Mouse (Mus musculus) liver (tissue): Measurements from ENCODE around the gene Ube4b.

Experiments used
- DNase-seq: peaks from one replicate; pipeline ENCODE4 v3.0.0-alpha.2; 2020; ENCODE audit warnings: mixed read lengths

The Ube4b gene

GRCm38 (mm10) chr4:149334881-149335280 lies 91.7 kb downstream of the Ube4b start:
- no peak for DNase-seq

- DNase-seq: no peak
These were observed 93.8 kb downstream of the Ube4b start for GRCm38 (mm10) chr4:149332726-149333125.

GRCm38 (mm10) chr4:149330495-149330894 lies 96.1 kb downstream of the Ube4b start:
- DNase-seq: no peak

GRCm38 (mm10) chr4:149328735-149329134 lies 97.8 kb downstream of the Ube4b start:
- DNase-seq: no peak

- DNase-seq: no peak
These were observed 99.3 kb downstream of the Ube4b start for GRCm38 (mm10) chr4:149327281-149327680.

- no peak for DNase-seq
These were observed 101.0 kb downstream of the Ube4b start for GRCm38 (mm10) chr4:149325411-149326162.

- no peak for DNase-seq
These were observed 102.8 kb downstream of the Ube4b start for GRCm38 (mm10) chr4:149323730-149324129.

- no peak for DNase-seq
These were observed 103.8 kb downstream of the Ube4b start for GRCm38 (mm10) chr4:149322718-149323117.

- no peak for DNase-seq
These were observed 104.3 kb downstream of the Ube4b start for GRCm38 (mm10) chr4:149322286-149322685.

- DNase-seq: no peak
These were observed 107.5 kb downstream of the Ube4b start for GRCm38 (mm10) chr4:149319088-149319487.

GRCm38 (mm10) chr4:149317387-149317786 lies 109.2 kb downstream of the Ube4b start:
- no peak for DNase-seq

GRCm38 (mm10) chr4:149314275-149314837 lies 112.2 kb downstream of the Ube4b start:
- no peak for DNase-seq

- no peak for DNase-seq
These were observed 112.8 kb downstream of the Ube4b start for GRCm38 (mm10) chr4:149313558-149314253.

- DNase-seq: no peak
These were observed 114.6 kb downstream of the Ube4b start for GRCm38 (mm10) chr4:149311996-149312395.

GRCm38 (mm10) chr4:149308491-149308820 lies 118.1 kb downstream of the Ube4b start:
- DNase-seq: no peak

GRCm38 (mm10) chr4:149307596-149308490 lies 118.7 kb downstream of the Ube4b start, which contains the start of gene Kif1b:
TSS of gene Kif1b (minus strand) at chr4:149307693.
- DNase-seq: peak; percentile 97

GRCm38 (mm10) chr4:149306712-149307595 lies 119.6 kb downstream of the Ube4b start:
- DNase-seq: peak; percentile 18

- no peak for DNase-seq
These were observed 120.5 kb downstream of the Ube4b start for GRCm38 (mm10) chr4:149305761-149306711.

GRCm38 (mm10) chr4:149304466-149304865 lies 122.1 kb downstream of the Ube4b start:
- DNase-seq: no peak

- no peak for DNase-seq
These were observed 123.0 kb downstream of the Ube4b start for GRCm38 (mm10) chr4:149303502-149303901.

- DNase-seq: no peak
These were observed 123.8 kb downstream of the Ube4b start for GRCm38 (mm10) chr4:149302751-149303150.
